In the genomic region with DNA sequence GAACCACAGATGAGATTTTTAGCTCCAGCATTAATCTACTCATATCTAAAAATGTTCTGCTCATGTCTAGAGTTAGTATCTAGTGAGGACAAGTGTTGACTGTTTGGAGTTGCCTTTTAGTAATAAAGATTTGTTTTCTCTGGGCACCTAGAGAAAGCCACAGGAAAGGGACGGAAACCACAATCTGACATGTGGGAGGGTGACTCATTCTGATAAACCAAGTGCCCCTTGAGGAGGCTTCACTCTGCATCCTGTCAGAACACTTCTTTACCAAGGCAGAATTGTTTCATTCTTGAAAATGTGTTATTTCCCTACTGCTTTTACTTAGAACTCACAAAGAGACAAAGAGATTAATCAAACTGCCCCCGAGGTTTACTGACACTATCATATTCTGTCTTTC, we compare ENCODE assay signal across 21 mouse cellular contexts.
DNase-seq lines count a peak whose midpoint lies in the region; ATAC-seq and TF ChIP-seq lines count a peak whose summit lies in the region.
"Had no signal": no experiment of that assay in that cellular context is flagged by ENCODE, and none has a peak within 500 bp of the region (broad histone marks: within the 10 kb centered on the region; RNA-seq: fewer than 3 reads in every experiment).

No protein-coding gene starts in this region.

- no peaks in the 10 kb centered on the region for H3K27me3 ChIP-seq in Patski
- H3K27me3 ChIP-seq in limb, embryonic 10.5 days (ENCODE audit: low read depth, poor library complexity, severe bottlenecking): no peaks in the 10 kb centered on the region
- H3K27me3 ChIP-seq: forebrain, embryonic 13.5 days; intestine, embryonic 15.5 days; limb, embryonic 13.5 days; liver, embryonic 13.5 days; lung, embryonic 15.5 days had no signal

- peak; percentile 3 for DNase-seq in lung, postnatal 36 days
- no peak for DNase-seq in lung, postnatal 10 days
- peak; percentile 6 for DNase-seq in Patski (ENCODE audit: low read depth, low spot score)
- peak; percentile 63 to 82 for DNase-seq in natural killer cell, adult 2 months (ENCODE audit: low spot score in 2 of 2)
- DNase-seq in heart, postnatal 36 days: no peak
- no peak for DNase-seq in urinary bladder, adult 18-20 months (ENCODE audit: low spot score in 2 of 2)
- DNase-seq in limb, embryonic 10.5 days (ENCODE audit: low spot score): no peak
- DNase-seq: adrenal gland, postnatal 14 days; B cell, adult 2 months; cerebellum, adult 18-20 months; kidney, postnatal 4 days; liver, embryonic 13.5 days; right cerebral cortex, postnatal 4 days had no signal

- no peak for TF ChIP-seq CTCF in Patski (IDR thresholded peaks at IDR 0.05)

- no peaks in the 10 kb centered on the region for H3K4me1 ChIP-seq in limb, embryonic 10.5 days
- H3K4me1 ChIP-seq: forebrain, embryonic 13.5 days; intestine, embryonic 15.5 days; limb, embryonic 13.5 days; liver, embryonic 13.5 days; lung, embryonic 15.5 days; megakaryocyte, embryonic 14.5 days had no signal

- intact Hi-C loops in heart, postnatal 36 days (cut with DNase I): no loop called here

- H3K27ac ChIP-seq in limb, embryonic 10.5 days: no peak overlapping the region
- H3K27ac ChIP-seq: forebrain, embryonic 13.5 days; intestine, embryonic 15.5 days; limb, embryonic 13.5 days; liver, embryonic 13.5 days; lung, embryonic 15.5 days had no signal

- 79% methylated on average over 2 of the region's 2 CpGs for WGBS in limb, embryonic 10.5 days

- no peaks in the 10 kb centered on the region for H3K36me3 ChIP-seq in limb, embryonic 10.5 days
- H3K36me3 ChIP-seq: G1E; intestine, embryonic 15.5 days; limb, embryonic 13.5 days; liver, embryonic 13.5 days; lung, embryonic 15.5 days had no signal

- no peak overlapping the region for H3K4me3 ChIP-seq in limb, embryonic 10.5 days
- H3K4me3 ChIP-seq: forebrain, embryonic 13.5 days; intestine, embryonic 15.5 days; limb, embryonic 13.5 days; liver, embryonic 13.5 days; lung, embryonic 15.5 days; megakaryocyte, embryonic 14.5 days had no signal

- H3K9me3 ChIP-seq in limb, embryonic 10.5 days (replicated peaks): no peaks in the 10 kb centered on the region
- H3K9me3 ChIP-seq: forebrain, embryonic 13.5 days; G1E; intestine, embryonic 15.5 days; limb, embryonic 13.5 days; liver, embryonic 13.5 days; lung, embryonic 15.5 days; megakaryocyte, embryonic 14.5 days had no signal

- CTCF ChIA-PET in Patski (lab: Charles Lee): no interaction called here

- POLR2A ChIA-PET in Patski (lab: Charles Lee): no interaction called here

- no peak for ATAC-seq in Patski
- peak; percentile 93 for ATAC-seq in hematopoietic stem cell, adult 5-6 weeks (replicated peaks in 1 of 2; ENCODE audit: insufficient read depth in 1 of 2, low FRiP score in 2 of 2, low TSS enrichment in 1 of 2, low read depth in 1 of 2, poor library complexity in 2 of 2, severe bottlenecking in 2 of 2)
- ATAC-seq: forebrain, embryonic 13.5 days; intestine, embryonic 15.5 days; midbrain, embryonic 16.5 days had no signal

- in situ Hi-C loops in Patski (cut with MboI; ENCODE audit: low pct_unique_long_range_greater_than_20kb): no loop called here

Comparison
In these comparisons a context has a peak if more than half of its experiments do, and no peak if none do; other contexts are left out.
1. DNase-seq: peak in lung, postnatal 36 days (single experiment), Patski (single experiment) and natural killer cell, adult 2 months (2 of 2); none in lung, postnatal 10 days (single experiment), heart, postnatal 36 days (0 of 2), urinary bladder, adult 18-20 months (0 of 2) and limb, embryonic 10.5 days (single experiment).